Mouse (Mus musculus): ENCODE measurements around the gene Gm29133. TPM values are rescaled to one million over a fixed set of nuclear protein-coding genes. Genes with fewer than 3 reads are reported as not detected.

The Gm29133 gene
- polyA plus RNA-seq (2012; ENCODE audit: insufficient read depth, insufficient read length, missing spikeins), result not detected in 2 replicates

- Histone ChIP-seq H3K27ac (replicated peaks; ENCODE audit: low read depth, low read length) (no peak within 1 kb of the TSS), H3K4me3 (ENCODE audit: insufficient read depth, low read depth, low read length) (no peak within 1 kb of the TSS), H3K4me1 (ENCODE audit: control insufficient read depth, insufficient read depth, insufficient read length, low read length) (no peaks in the 10 kb centered on the region)
Measured at GRCm38 (mm10) chr3:75747897-75748296, at the start of gene Gm29133. TSS of gene Gm29133 (plus strand) at chr3:75748197.

DNA sequence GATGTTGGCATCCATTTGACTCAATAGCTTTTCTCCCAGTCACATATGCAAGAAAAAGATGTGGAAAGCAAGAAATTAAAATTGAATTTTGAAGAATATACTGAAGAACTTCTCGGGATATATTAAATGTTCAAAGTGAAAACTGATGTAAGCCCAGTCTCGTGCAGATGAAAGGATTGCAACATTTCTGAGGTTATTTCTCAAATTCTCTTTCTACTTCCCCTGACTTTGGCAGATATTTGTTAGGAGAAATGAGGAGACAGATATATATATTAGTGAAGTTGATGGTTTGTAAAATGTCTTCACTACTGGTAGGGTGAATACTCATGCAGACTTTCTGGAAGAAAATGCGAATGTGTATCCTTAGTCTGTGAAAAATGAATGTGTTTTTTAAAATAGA is 48.9 kb upstream of the Gm29133 start:
- Histone ChIP-seq H3K4me1 (ENCODE audit: control insufficient read depth, insufficient read depth, insufficient read length, low read length) (no peaks in the 10 kb centered on the region; the same call in 1 of the 2 replicates), H3K4me3 (ENCODE audit: insufficient read depth, low read depth, low read length) (no peak overlapping the region)

DNA sequence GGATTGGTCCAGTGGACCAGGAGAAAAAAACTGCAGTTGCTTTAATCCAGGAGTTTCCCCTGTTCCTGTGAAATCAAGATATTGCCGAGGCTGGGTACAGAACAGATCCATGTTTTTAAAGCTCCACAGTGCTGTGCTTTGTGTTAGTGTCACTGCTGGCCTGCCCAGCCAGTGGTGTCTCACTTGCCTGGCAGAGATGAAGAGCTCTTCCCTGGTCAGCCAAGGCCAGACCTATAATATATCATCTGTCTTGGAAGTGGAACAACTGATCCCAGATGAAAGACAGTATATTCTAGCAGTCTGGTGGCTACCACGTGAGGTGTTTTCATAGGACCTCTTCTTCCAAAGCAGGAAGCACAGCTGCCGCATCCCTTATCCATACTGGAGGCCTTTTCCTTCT is 46.7 kb upstream of the Gm29133 start:
- no peak overlapping the region for H3K4me3 ChIP-seq (ENCODE audit: insufficient read depth, low read depth, low read length)
- no peak overlapping the region for H3K27ac ChIP-seq (replicated peaks; ENCODE audit: low read depth, low read length)
- no peaks in the 10 kb centered on the region; the same call in 1 of the 2 replicates for H3K4me1 ChIP-seq (ENCODE audit: control insufficient read depth, insufficient read depth, insufficient read length, low read length)

More for the DNA sequence above, 48.9 kb upstream of the Gm29133 start:
- no peak overlapping the region for H3K27ac ChIP-seq (replicated peaks; ENCODE audit: low read depth, low read length)

GRCm38 (mm10) chr3:75706536-75706935 is 41.5 kb upstream of the Gm29133 start:
- Histone ChIP-seq H3K4me1 (ENCODE audit: control insufficient read depth, insufficient read depth, insufficient read length, low read length) (no peaks in the 10 kb centered on the region), H3K4me3 (ENCODE audit: insufficient read depth, low read depth, low read length) (no peak overlapping the region), H3K27ac (replicated peaks; ENCODE audit: low read depth, low read length) (no peak overlapping the region)

- Histone ChIP-seq H3K27ac (replicated peaks; ENCODE audit: low read depth, low read length) (no peak overlapping the region), H3K4me3 (ENCODE audit: insufficient read depth, low read depth, low read length) (no peak overlapping the region), H3K4me1 (ENCODE audit: control insufficient read depth, insufficient read depth, insufficient read length, low read length) (no peaks in the 10 kb centered on the region)
Measured at GRCm38 (mm10) chr3:75713678-75714295, 34.2 kb upstream of the Gm29133 start.

DNA sequence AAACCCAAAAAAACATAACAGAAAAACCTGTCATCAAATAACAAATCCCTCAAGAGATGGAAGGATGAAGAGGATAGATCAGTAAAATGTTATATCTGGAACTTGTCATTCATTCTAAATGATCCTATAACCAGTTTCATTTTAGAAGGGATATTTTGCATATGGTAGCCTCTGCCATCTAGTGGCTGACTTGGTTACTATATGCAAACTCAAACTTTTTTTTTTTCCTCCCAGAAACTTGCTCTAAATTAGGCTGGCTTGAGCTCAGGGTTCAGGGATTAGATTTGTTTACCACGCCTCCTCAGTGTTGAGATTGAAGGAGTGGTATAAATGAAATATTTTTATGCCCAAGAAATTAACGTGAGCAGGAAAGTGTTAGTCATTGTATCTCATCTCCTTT is 27.3 kb upstream of the Gm29133 start:
- no peak overlapping the region for H3K27ac ChIP-seq (replicated peaks; ENCODE audit: low read depth, low read length)
- H3K4me1 ChIP-seq (ENCODE audit: control insufficient read depth, insufficient read depth, insufficient read length, low read length), result no peaks in the 10 kb centered on the region
- no peak overlapping the region for H3K4me3 ChIP-seq (ENCODE audit: insufficient read depth, low read depth, low read length)

GRCm38 (mm10) chr3:75730982-75731600 is 16.9 kb upstream of the Gm29133 start:
- H3K4me3 ChIP-seq (ENCODE audit: insufficient read depth, low read depth, low read length), result no peak overlapping the region
- no peak overlapping the region for H3K27ac ChIP-seq (replicated peaks; ENCODE audit: low read depth, low read length)
- no peaks in the 10 kb centered on the region for H3K4me1 ChIP-seq (ENCODE audit: control insufficient read depth, insufficient read depth, insufficient read length, low read length)

DNA sequence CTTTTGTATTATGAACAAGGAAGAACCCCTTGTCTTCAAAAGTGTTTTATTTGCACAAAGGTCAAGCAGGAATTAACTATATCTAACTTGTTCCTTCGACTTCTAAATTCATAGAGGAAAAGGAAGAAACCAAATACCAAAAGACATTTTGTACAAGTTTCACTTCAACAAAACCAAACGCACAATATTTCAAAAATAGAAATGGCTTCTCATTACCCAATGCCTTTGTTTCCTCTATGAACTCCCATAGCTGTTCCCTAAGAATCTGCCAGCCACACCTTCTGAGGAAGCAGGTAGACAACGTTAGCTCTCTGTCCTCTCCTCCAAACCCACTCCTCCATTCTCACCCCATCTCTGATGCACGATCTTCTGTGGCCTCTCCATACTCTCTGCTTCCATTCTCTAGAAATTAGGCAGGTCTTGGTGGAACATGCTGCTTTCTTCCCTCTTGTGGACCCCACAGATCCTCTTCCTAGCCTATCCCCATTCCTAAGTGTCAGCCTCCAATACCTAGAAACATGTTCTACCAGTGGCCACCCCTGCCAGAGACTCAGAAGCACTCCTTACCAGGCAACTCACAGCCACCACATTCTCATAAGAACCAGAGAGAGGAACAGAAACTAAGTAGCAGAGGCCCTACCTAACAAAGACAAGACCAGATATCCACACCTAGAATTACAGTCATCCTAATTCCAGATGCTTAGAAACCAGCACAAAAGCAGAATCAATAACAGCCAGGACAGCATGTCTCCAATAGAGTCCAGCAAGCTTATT is 4.1 kb upstream of the Gm29133 start:
- Histone ChIP-seq H3K27ac (replicated peaks; ENCODE audit: low read depth, low read length) (no peak overlapping the region), H3K4me1 (ENCODE audit: control insufficient read depth, insufficient read depth, insufficient read length, low read length) (no peaks in the 10 kb centered on the region), H3K4me3 (ENCODE audit: insufficient read depth, low read depth, low read length) (no peak overlapping the region)

- H3K4me3 ChIP-seq (ENCODE audit: insufficient read depth, low read depth, low read length), result no peak overlapping the region
Measured at GRCm38 (mm10) chr3:75745343-75745742, 2.7 kb upstream of the Gm29133 start.

DNA sequence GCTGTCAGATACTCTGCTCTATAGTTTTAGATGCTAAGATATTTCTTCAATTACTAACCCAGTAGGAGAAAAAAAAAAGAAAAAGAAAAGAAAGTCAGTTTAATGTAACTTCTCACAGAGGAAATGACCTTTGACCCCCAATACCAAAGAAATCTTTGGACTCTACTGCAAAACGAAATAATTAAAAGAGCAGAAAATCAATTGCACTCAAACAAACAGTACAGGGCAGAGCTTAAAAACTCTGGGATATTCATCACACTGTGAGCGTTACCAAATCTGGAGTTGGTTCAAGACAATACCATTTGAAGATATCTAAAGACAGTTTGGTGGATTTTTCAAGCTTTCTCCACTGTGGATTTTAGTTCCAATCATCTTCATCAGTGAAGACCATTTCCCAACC is 15.4 kb downstream of the Gm29133 start:
- Histone ChIP-seq H3K4me3 (ENCODE audit: insufficient read depth, low read depth, low read length) (no peak overlapping the region), H3K4me1 (ENCODE audit: control insufficient read depth, insufficient read depth, insufficient read length, low read length) (no peaks in the 10 kb centered on the region), H3K27ac (replicated peaks; ENCODE audit: low read depth, low read length) (no peak overlapping the region)

More at GRCm38 (mm10) chr3:75745343-75745742, 2.7 kb upstream of the Gm29133 start:
- no peaks in the 10 kb centered on the region for H3K4me1 ChIP-seq (ENCODE audit: control insufficient read depth, insufficient read depth, insufficient read length, low read length)
- H3K27ac ChIP-seq (replicated peaks; ENCODE audit: low read depth, low read length), result no peak overlapping the region

GRCm38 (mm10) chr3:75774253-75774652 is 26.3 kb downstream of the Gm29133 start:
- no peak overlapping the region for H3K27ac ChIP-seq (replicated peaks; ENCODE audit: low read depth, low read length)
- H3K4me1 ChIP-seq (ENCODE audit: control insufficient read depth, insufficient read depth, insufficient read length, low read length), result no peaks in the 10 kb centered on the region
- H3K4me3 ChIP-seq (ENCODE audit: insufficient read depth, low read depth, low read length), result no peak overlapping the region

DNA sequence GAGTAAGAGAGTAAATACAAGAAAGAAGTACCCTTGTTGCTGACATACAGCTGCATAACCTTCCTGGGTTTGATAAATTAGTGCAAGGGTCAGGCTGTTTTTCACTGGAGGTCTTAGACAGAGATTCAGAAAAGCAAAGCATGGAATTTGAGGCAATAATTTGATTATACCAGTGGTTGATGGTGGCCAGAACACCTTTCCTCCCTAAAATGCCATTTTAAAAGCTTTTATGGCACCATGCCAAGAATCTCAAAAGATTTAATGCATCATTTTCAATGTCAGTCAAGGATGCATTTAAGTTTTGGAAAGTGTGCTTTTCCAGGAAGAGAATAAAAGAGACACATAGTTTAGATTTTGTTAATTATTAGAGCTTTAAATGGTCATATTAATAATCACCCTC is 60.0 kb downstream of the Gm29133 start:
- Histone ChIP-seq H3K4me1 (ENCODE audit: control insufficient read depth, insufficient read depth, insufficient read length, low read length) (no peaks in the 10 kb centered on the region), H3K27ac (replicated peaks; ENCODE audit: low read depth, low read length) (no peak overlapping the region), H3K4me3 (ENCODE audit: insufficient read depth, low read depth, low read length) (no peak overlapping the region)

- no peaks in the 10 kb centered on the region for H3K4me1 ChIP-seq (ENCODE audit: control insufficient read depth, insufficient read depth, insufficient read length, low read length)
- no peak overlapping the region for H3K27ac ChIP-seq (replicated peaks; ENCODE audit: low read depth, low read length)
- no peak overlapping the region for H3K4me3 ChIP-seq (ENCODE audit: insufficient read depth, low read depth, low read length)
Measured at GRCm38 (mm10) chr3:75823934-75824333, 75.9 kb downstream of the Gm29133 start.

GRCm38 (mm10) chr3:75824458-75824857 is 76.5 kb downstream of the Gm29133 start:
- H3K4me1 ChIP-seq (ENCODE audit: control insufficient read depth, insufficient read depth, insufficient read length, low read length), result no peaks in the 10 kb centered on the region
- H3K4me3 ChIP-seq (ENCODE audit: insufficient read depth, low read depth, low read length), result no peak overlapping the region
- no peak overlapping the region for H3K27ac ChIP-seq (replicated peaks; ENCODE audit: low read depth, low read length)

GRCm38 (mm10) chr3:75834827-75835226 is 86.8 kb downstream of the Gm29133 start:
- no peak overlapping the region for H3K4me3 ChIP-seq (ENCODE audit: insufficient read depth, low read depth, low read length)
- H3K4me1 ChIP-seq (ENCODE audit: control insufficient read depth, insufficient read depth, insufficient read length, low read length), result no peaks in the 10 kb centered on the region
- no peak overlapping the region for H3K27ac ChIP-seq (replicated peaks; ENCODE audit: low read depth, low read length)

All from brown adipose tissue, adult 24 weeks (tissue).